Mouse (Mus musculus) midbrain, embryonic 12.5 days (tissue): ENCODE results near the gene Kctd20. TPM values are rescaled to one million over a fixed set of nuclear protein-coding genes. Genes with fewer than 3 reads are reported as not detected.
"Not testable (repeated sequence)": the region's sequence is repeated elsewhere in the genome, so short reads cannot be mapped to it uniquely, and the experiment has no call there.

Source experiments
- ATAC-seq: fragments of 200-750 bp; cut with Nextera tagmentation; 2 replicates; pipeline ENCODE4 v1.8.0; 2017; ENCODE audit warnings: low read depth, moderate TSS enrichment, moderate library complexity; ENCODE audit not compliant: low FRiP score
- H3K27ac ChIP-seq: fragments of 300-500 bp; sonication (generic); replicated peaks from 2 replicates; pipeline ENCODE4 v1.5.1; 2016; ENCODE audit warnings: mild to moderate bottlenecking
- H3K27me3 ChIP-seq: fragments of 300-500 bp; sonication (generic); 2 replicates; pipeline ENCODE4 v1.6.1; 2016; ENCODE audit warnings: mild to moderate bottlenecking
- H3K36me3 ChIP-seq: fragments of 300-500 bp; sonication (generic); 2 replicates; pipeline ENCODE4 v1.6.1; 2016
- H3K4me1 ChIP-seq: fragments of 300-500 bp; sonication (generic); 2 replicates; pipeline ENCODE4 v1.6.1; 2016
- H3K4me2 ChIP-seq: fragments of 300-500 bp; sonication (generic); replicated peaks from 2 replicates; pipeline ENCODE4 v1.6.1; 2016; ENCODE audit warnings: mild to moderate bottlenecking, moderate library complexity
- H3K4me3 ChIP-seq: fragments of 300-500 bp; sonication (generic); 2 replicates; pipeline ENCODE4 v1.5.1; 2016; ENCODE audit warnings: mild to moderate bottlenecking
- H3K9ac ChIP-seq: fragments of 300-500 bp; sonication (generic); replicated peaks from 2 replicates; pipeline ENCODE4 v1.6.1; 2016; ENCODE audit warnings: mild to moderate bottlenecking, moderate library complexity
- H3K9me3 ChIP-seq: fragments of 300-500 bp; sonication (generic); 2 replicates; pipeline ENCODE4 v1.6.1; 2016; ENCODE audit warnings: mild to moderate bottlenecking
- WGBS: fragments of 180-500 bp; shearing (Covaris S2); methylation state at CpG from one replicate; pipeline ENCODE4 v1.1.7; 2016; 5-methylcytosine and 5-hydroxymethylcytosine counted together
- polyA plus RNA-seq: library from polyadenylated mRNA; unstranded; fragments of >200 nt; fragmentation: Nextera tagmentation; extraction: Ambion mirVana; gene quantifications from 2 replicates; pipeline ENCODE4 v1.2.1, GENCODE M21; 2016

The Kctd20 gene
- polyA plus RNA-seq, 1 experiment from 2014 or later: 115 TPM

- 92% methylated on average over 9 of the region's 9 CpGs for WGBS
- Histone ChIP-seq H3K4me3 (no peak overlapping the region), H3K4me2 (no peak overlapping the region), H3K27me3 (no peaks in the 10 kb centered on the region), H3K4me1 (no peaks in the 10 kb centered on the region), H3K27ac (no peak overlapping the region), H3K9ac (no peak overlapping the region), H3K36me3 (peaks cover 65% of the 10 kb centered on the region), H3K9me3 (no peaks in the 10 kb centered on the region)
- no peak for ATAC-seq
Measured at GRCm38 (mm10) chr17:28991286-28991685, 39.5 kb downstream of the Kctd20 start.

- no peaks in the 10 kb centered on the region for H3K4me1 ChIP-seq
- no peaks in the 10 kb centered on the region for H3K27me3 ChIP-seq
- no peak overlapping the region for H3K4me3 ChIP-seq
- H3K36me3 ChIP-seq: peaks cover 63% of the 10 kb centered on the region
- H3K27ac ChIP-seq: no peak overlapping the region
- H3K4me2 ChIP-seq: no peak overlapping the region
- 88% methylated on average over 7 of the region's 7 CpGs for WGBS
- H3K9ac ChIP-seq: no peak overlapping the region
- no peaks in the 10 kb centered on the region for H3K9me3 ChIP-seq
- no peak for ATAC-seq
Measured at GRCm38 (mm10) chr17:28992105-28992504, 40.4 kb downstream of the Kctd20 start.

- peaks cover 62% of the 10 kb centered on the region for H3K36me3 ChIP-seq
- H3K4me1 ChIP-seq, H3K27ac ChIP-seq, H3K4me3 ChIP-seq, H3K27me3 ChIP-seq, H3K9me3 ChIP-seq, H3K9ac ChIP-seq, H3K4me2 ChIP-seq, ATAC-seq: not testable (repeated sequence)
- 100% methylated on average over 1 of the region's 1 CpGs for WGBS
Measured at GRCm38 (mm10) chr17:28993004-28993403, 41.3 kb downstream of the Kctd20 start.

GRCm38 (mm10) chr17:28994615-28995014 is 42.9 kb downstream of the Kctd20 start:
- H3K36me3 ChIP-seq: peaks cover 63% of the 10 kb centered on the region
- H3K4me2 ChIP-seq: no peak overlapping the region
- H3K9ac ChIP-seq: no peak overlapping the region
- 93% methylated on average over 4 of the region's 4 CpGs for WGBS
- no peaks in the 10 kb centered on the region for H3K4me1 ChIP-seq
- ATAC-seq: no peak
- H3K27ac ChIP-seq: no peak overlapping the region
- H3K27me3 ChIP-seq: no peaks in the 10 kb centered on the region
- no peaks in the 10 kb centered on the region for H3K9me3 ChIP-seq
- H3K4me3 ChIP-seq: no peak overlapping the region

GRCm38 (mm10) chr17:29000465-29000864 is 48.7 kb downstream of the Kctd20 start:
- peaks cover 8% of the 10 kb centered on the region for H3K4me1 ChIP-seq
- no peak for ATAC-seq
- no peak overlapping the region for H3K9ac ChIP-seq
- H3K4me3 ChIP-seq: no peak overlapping the region
- WGBS: 95% methylated on average over 6 of the region's 6 CpGs
- peaks cover 45% of the 10 kb centered on the region for H3K36me3 ChIP-seq
- no peak overlapping the region for H3K27ac ChIP-seq
- no peak overlapping the region for H3K4me2 ChIP-seq
- no peaks in the 10 kb centered on the region for H3K27me3 ChIP-seq
- H3K9me3 ChIP-seq: no peaks in the 10 kb centered on the region

GRCm38 (mm10) chr17:29003740-29004139 is 52.0 kb downstream of the Kctd20 start:
- Histone ChIP-seq H3K4me3 (no peak overlapping the region), H3K9ac (no peak overlapping the region), H3K4me1 (peaks cover 24% of the 10 kb centered on the region), H3K36me3 (peaks cover 24% of the 10 kb centered on the region), H3K27ac (no peak overlapping the region), H3K4me2 (no peak overlapping the region), H3K27me3 (no peaks in the 10 kb centered on the region), H3K9me3 (no peaks in the 10 kb centered on the region)
- ATAC-seq: no peak
- 78% methylated on average over 1 of the region's 1 CpGs for whole genome bisulfite sequencing

GRCm38 (mm10) chr17:29005002-29005401 is 53.3 kb downstream of the Kctd20 start:
- Histone ChIP-seq H3K4me1 (peaks cover 24% of the 10 kb centered on the region), H3K27ac (no peak overlapping the region), H3K36me3 (peaks cover 12% of the 10 kb centered on the region), H3K9me3 (no peaks in the 10 kb centered on the region), H3K9ac (no peak overlapping the region), H3K27me3 (no peaks in the 10 kb centered on the region), H3K4me2 (peak overlapping the region; percentile 74; the same call in 1 of the 2 replicates), H3K4me3 (no peak overlapping the region)
- 92% methylated on average over 3 of the region's 3 CpGs for whole genome bisulfite sequencing
- no peak for ATAC-seq

GRCm38 (mm10) chr17:29006812-29007211 is 55.1 kb downstream of the Kctd20 start:
- no peaks in the 10 kb centered on the region for H3K9me3 ChIP-seq
- H3K4me2 ChIP-seq: peak overlapping the region; percentile 74
- peaks cover 24% of the 10 kb centered on the region for H3K4me1 ChIP-seq
- H3K36me3 ChIP-seq: no peaks in the 10 kb centered on the region
- peak overlapping the region; percentile 94; the same call in 1 of the 2 replicates for H3K27ac ChIP-seq
- no peaks in the 10 kb centered on the region for H3K27me3 ChIP-seq
- H3K4me3 ChIP-seq: peak overlapping the region; percentile 85
- H3K9ac ChIP-seq: peak overlapping the region; percentile 96
- 8% methylated on average over 7 of the region's 7 CpGs for WGBS
- no peak for ATAC-seq

GRCm38 (mm10) chr17:29007243-29007640 is 55.5 kb downstream of the Kctd20 start:
- no peaks in the 10 kb centered on the region for H3K27me3 ChIP-seq
- no peak; the same call in 1 of the 2 replicates for ATAC-seq
- no peaks in the 10 kb centered on the region for H3K36me3 ChIP-seq
- H3K9ac ChIP-seq: peak overlapping the region; percentile 96
- no peaks in the 10 kb centered on the region for H3K9me3 ChIP-seq
- under 1% methylated on average over 19 of the region's 19 CpGs for WGBS
- peaks cover 24% of the 10 kb centered on the region for H3K4me1 ChIP-seq
- H3K4me2 ChIP-seq: peak overlapping the region; percentile 74
- peak overlapping the region; percentile 85 for H3K4me3 ChIP-seq
- H3K27ac ChIP-seq: peak overlapping the region; percentile 94

GRCm38 (mm10) chr17:29007641-29008325 is 56.0 kb downstream of the Kctd20 start, which contains the start of gene Stk38:
Stk38 (minus strand) TSS chr17:29007995.
- Histone ChIP-seq H3K4me1 (peaks cover 24% of the 10 kb centered on the region), H3K4me3 (peak within 1 kb of the TSS; percentile 85), H3K36me3 (no peaks in the 10 kb centered on the region), H3K27ac (peak within 1 kb of the TSS; percentile 94), H3K27me3 (no peaks in the 10 kb centered on the region), H3K9me3 (no peaks in the 10 kb centered on the region), H3K9ac (peak within 1 kb of the TSS; percentile 96), H3K4me2 (peak within 1 kb of the TSS; percentile 74)
- peak; percentile 95 for ATAC-seq
- WGBS: under 1% methylated on average over 62 of the region's 65 CpGs

- no peaks in the 10 kb centered on the region for H3K27me3 ChIP-seq
- peak overlapping the region; percentile 94 for H3K27ac ChIP-seq
- peak overlapping the region; percentile 74 for H3K4me2 ChIP-seq
- no peaks in the 10 kb centered on the region for H3K9me3 ChIP-seq
- H3K4me1 ChIP-seq: peaks cover 24% of the 10 kb centered on the region
- H3K9ac ChIP-seq: peak overlapping the region; percentile 96; the same call in 1 of the 2 replicates
- peak overlapping the region; percentile 85 for H3K4me3 ChIP-seq
- 8% methylated on average over 8 of the region's 8 CpGs for WGBS
- ATAC-seq: no peak
- no peaks in the 10 kb centered on the region for H3K36me3 ChIP-seq
Measured at GRCm38 (mm10) chr17:29008326-29008650, 56.5 kb downstream of the Kctd20 start.

- ATAC-seq: no peak
- WGBS: 92% methylated on average over 4 of the region's 4 CpGs
- Histone ChIP-seq H3K27me3 (no peaks in the 10 kb centered on the region), H3K4me1 (peaks cover 24% of the 10 kb centered on the region), H3K4me2 (no peak overlapping the region), H3K36me3 (no peaks in the 10 kb centered on the region), H3K9me3 (no peaks in the 10 kb centered on the region), H3K27ac (no peak overlapping the region), H3K4me3 (no peak overlapping the region), H3K9ac (no peak overlapping the region)
Measured at GRCm38 (mm10) chr17:29009181-29009580, 57.4 kb downstream of the Kctd20 start.

- H3K36me3 ChIP-seq: no peaks in the 10 kb centered on the region
- H3K4me3 ChIP-seq: no peak overlapping the region
- H3K9ac ChIP-seq: no peak overlapping the region
- ATAC-seq: no peak
- H3K4me2 ChIP-seq: no peak overlapping the region
- no peaks in the 10 kb centered on the region for H3K4me1 ChIP-seq
- H3K27me3 ChIP-seq: no peaks in the 10 kb centered on the region
- H3K27ac ChIP-seq: no peak overlapping the region
- H3K9me3 ChIP-seq: no peaks in the 10 kb centered on the region
Measured at GRCm38 (mm10) chr17:29014235-29014634, 62.5 kb downstream of the Kctd20 start.
